Mouse (Mus musculus): ENCODE data around the gene Trim45.

Gene Trim45

DNA sequence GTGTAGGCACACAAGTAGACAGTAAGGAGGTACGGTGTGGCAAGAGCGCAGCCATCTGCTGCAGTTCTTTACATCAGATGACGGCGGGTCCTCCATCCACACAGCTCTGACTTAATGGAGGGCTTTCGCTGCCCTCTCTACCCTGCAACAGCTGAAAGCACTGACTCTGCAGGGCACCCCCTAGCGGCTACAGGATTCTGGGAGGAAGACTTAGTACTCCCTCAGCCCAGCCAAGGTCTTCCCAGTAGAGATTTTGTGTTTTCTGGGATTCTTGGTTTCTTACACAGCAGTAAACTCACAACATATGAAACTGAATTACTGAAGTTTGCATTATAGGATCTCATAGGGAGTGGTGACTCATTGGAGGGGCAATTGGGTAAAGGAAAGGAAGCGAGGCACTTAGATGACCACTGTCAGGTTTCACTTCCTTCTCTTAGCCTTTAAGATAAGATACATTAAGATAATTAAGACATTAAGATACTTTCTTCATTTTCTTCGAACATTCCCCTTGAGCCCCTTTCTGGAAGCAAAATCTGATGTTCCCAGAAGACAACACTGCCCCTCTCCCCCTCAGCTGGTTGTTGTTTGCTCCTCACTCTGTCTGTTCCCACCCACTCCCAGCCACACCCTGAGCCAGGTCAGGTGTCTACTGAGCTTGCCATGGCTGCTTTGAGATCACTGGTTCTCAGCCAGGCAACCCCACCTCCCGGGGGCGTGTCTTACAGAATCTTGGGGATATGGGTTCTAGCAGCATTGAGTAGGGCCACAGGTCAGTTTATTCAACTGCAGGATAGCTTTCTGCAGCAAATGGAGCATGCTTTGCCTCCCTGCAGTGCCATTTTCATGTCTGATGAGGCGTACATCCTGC lies 10.3 kb downstream of the Trim45 start:
- DNase-seq, result peak; percentile 47

- DNase-seq, result no peak
Observed at GRCm38 (mm10) chr3:100935521-100935920, 13.5 kb downstream of the Trim45 start.

DNA sequence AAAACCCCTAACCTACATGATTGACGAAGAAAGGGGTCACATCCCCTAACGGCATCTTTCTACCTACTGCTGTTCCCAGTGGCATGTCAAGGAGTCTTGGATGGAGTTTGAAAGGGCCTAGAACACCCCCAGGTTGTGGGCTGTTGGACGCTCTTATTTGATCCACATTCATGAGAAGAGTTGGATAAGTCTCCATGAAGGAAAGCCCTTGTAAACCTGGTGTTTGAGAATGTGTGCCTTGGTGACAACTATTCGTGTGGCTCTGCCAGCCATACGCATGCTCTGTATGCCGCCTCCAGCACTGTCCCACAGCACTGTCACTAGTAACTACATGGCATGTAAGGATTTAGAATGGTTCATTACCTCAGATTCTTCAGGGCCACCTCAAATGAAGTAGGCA lies 14.2 kb downstream of the Trim45 start:
- DNase-seq, result no peak

- DNase-seq, result no peak
Observed at GRCm38 (mm10) chr3:100938211-100938610, 16.2 kb downstream of the Trim45 start.

GRCm38 (mm10) chr3:100940496-100941037 lies 18.6 kb downstream of the Trim45 start:
- DNase-seq, result no peak

DNA sequence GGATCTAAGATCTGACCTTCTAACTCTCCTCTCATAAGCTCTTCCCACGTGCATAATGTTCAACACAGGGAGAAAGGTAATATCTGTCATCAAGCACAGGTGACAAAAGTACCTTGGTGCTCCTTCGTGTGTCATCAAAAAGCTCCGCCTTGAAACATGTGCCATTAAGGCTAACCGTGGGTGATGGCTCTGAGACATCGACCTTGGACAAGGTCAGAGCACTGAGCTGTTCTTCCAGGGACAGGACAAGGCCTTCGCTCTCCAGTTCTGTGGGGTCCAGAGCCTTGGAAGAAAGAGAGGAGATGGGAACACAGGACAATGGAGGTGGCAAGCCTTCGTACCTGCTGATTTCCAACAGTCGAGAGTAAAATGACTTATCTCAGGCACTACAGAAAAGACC lies 25.3 kb downstream of the Trim45 start:
- DNase-seq, result no peak

GRCm38 (mm10) chr3:100951531-100951930 lies 29.5 kb downstream of the Trim45 start:
- DNase-seq, result no peak

GRCm38 (mm10) chr3:100954616-100955015 lies 32.6 kb downstream of the Trim45 start:
- DNase-seq, result no peak

DNA sequence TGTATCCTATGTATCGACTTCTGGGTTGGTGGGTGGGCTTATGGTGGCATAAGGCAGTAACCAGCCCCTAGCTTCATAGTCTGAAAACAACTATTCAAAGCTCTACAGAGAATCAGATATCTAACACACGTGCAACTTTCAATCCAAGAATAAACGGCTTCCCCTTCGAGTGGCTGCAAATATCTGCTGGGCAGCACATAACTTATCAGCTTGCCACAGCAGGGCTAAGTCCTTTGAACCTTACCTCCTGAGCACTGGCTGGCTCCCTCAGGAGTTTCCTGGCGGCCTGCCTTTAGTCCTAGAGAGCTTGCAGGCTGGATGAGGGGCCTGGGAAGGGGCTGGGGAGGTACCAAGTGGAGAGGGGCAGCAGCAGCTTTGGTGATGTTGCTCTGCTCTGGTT lies 39.0 kb downstream of the Trim45 start:
- no peak for DNase-seq

DNA sequence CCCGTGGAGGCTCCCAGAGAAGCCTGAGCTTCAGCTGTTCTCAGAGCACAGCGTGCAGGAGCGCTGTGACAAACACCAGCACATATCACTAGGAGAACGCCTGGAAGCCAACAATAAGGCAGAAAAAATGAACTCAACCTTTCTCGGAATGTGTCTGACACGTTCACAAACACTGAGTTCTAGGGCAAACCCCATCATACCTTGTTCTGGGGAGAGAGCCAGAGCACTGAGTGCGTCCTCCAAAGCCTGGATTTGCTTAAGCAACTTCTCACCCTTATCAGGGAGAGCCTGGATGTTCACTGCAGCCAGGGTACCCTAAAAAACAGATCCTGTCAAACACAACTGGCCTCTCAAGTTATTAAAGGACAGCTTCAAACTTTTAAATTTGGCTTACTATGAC lies 39.5 kb downstream of the Trim45 start:
- no peak for DNase-seq

DNA sequence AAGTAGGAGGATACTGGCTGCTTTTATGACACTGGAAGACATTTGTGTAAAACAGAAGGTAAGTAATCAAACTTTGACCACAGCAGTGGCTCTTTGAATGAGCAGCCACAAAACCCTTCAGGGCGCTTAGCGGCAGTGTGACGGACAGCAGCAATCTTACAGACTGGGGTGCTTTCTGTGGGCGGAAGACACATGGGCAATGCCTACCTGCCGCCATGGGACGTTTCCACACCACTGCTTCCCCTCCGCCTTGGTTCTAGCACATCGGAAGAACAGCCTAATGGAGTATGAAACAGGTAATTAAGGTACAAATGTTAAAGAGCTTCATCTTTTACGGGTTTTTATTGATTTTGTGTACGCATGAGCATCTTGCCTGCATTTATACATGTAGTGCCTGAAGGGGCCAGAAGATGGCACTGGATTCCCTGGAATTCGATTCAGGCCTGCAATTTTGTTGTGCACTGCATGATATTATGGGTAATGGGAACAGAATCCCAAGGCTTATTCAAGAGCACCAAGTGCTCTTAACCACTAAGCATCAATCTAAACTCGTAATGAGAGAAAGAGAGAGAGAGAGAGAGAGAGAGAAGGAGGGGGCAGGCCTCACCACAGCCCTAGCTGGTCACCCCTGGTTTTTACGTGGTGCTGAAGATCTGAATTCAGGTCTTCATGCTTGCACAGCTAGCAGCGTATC lies 42.0 kb downstream of the Trim45 start:
- DNase-seq, result peak; percentile 39 to 41

- peak; percentile 94 for DNase-seq
Observed at GRCm38 (mm10) chr3:100969176-100969917, 47.3 kb downstream of the Trim45 start, which contains the start of gene Ttf2. Gene Ttf2 (minus strand): TSS chr3:100969663.

- DNase-seq, result peak; percentile 34 to 43
Observed at GRCm38 (mm10) chr3:100973906-100974305, 51.9 kb downstream of the Trim45 start.

DNA sequence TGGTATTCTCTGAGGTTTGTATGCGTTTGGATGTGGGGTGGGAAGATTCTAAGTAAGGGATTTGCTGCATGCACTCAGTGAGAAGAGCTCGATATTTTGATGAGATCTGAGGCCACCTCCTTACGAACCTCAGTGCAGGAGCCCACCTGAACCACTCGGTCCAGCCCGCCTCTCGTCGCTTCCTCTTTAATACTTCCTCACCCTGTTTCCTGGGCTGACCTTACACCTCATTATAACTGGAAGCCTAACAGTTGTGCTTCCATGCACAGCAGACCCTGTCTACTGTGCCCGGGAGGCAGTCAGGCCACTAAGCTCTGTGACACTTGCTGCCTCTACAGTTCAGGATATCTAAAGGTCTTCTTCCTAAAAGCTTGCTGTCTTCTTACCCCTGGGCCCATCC lies 57.3 kb downstream of the Trim45 start:
- peak; percentile 30 to 40 for DNase-seq

Data from B cell, adult 2 months (primary cell).